Comparison of ENCODE assay signal across 8 mouse cellular contexts in the genomic region with DNA sequence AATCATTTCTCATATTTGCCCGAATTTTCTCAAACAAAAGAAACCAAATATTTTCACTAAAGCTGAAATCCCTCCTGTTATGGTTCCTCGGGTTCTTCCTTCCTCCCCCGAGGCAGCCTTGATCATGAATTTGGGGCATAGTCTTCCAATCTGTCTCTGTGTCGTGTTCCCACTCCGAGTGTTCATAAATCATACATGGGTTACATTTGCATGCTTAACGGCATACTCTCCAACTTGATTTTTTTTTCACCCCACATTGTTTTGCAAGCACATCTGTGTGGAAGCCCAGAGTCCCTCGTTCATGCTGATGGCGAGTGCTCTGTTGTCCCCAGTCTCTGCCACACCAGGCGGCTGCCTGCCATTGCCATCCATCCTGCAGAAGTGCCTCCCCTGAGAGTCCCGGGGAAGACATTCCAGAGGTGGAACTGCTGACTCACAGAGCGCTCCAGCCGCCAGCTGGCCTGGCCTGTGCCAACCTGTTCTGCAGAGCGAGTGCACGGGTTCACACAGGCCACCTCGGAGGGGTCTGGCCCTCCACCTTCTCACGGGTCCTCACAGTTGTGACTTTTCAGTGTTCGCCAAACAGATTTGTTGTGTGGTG.
DNase-seq lines count a peak whose midpoint lies in the region; ATAC-seq lines count a peak whose summit lies in the region.

No protein-coding gene starts in this region.

- 37% methylated on average over 17 of the region's 17 CpGs for WGBS in forebrain, embryonic 16.5 days
- WGBS in stomach, embryonic 16.5 days = 24% methylated on average over 17 of the region's 17 CpGs

- H3K4me2 ChIP-seq in forebrain, embryonic 16.5 days (ENCODE audit: low read length) = no peak overlapping the region
- H3K4me2 ChIP-seq in stomach, embryonic 16.5 days (ENCODE audit: low read depth, low read length) = peak overlapping the region; percentile 4; the same call in 1 of the 2 replicates

- DNase-seq in ovary, postnatal 36 days (ENCODE audit: low spot score) = peak; percentile 31
- no peak for DNase-seq in ovary, adult 18-20 months (ENCODE audit: low spot score)
- peak; percentile 53 for DNase-seq in kidney, adult 18-20 months
- DNase-seq in lung, postnatal 14 days = peak; percentile 19
- DNase-seq in cerebellum, postnatal 14 days = no peak

- H3K4me3 ChIP-seq in forebrain, embryonic 16.5 days (replicated peaks; ENCODE audit: low read length) = no peak overlapping the region
- H3K4me3 ChIP-seq in stomach, embryonic 16.5 days (replicated peaks; ENCODE audit: low read length) = no peak overlapping the region

- H3K27ac ChIP-seq in forebrain, embryonic 16.5 days (ENCODE audit: low read length) = no peak overlapping the region
- H3K27ac ChIP-seq in stomach, embryonic 16.5 days (ENCODE audit: low read length) = no peak overlapping the region

- H3K27me3 ChIP-seq in forebrain, embryonic 16.5 days (replicated peaks; ENCODE audit: control insufficient read depth, insufficient read depth, low read length) = no peaks in the 10 kb centered on the region
- no peaks in the 10 kb centered on the region for H3K27me3 ChIP-seq in stomach, embryonic 16.5 days (ENCODE audit: control insufficient read depth, insufficient read depth, low read length)

- no peak overlapping the region for H3K9ac ChIP-seq in forebrain, embryonic 16.5 days (replicated peaks; ENCODE audit: low read depth, low read length)
- H3K9ac ChIP-seq in stomach, embryonic 16.5 days (ENCODE audit: low read length) = no peak overlapping the region

- peak; percentile 62 for ATAC-seq in forebrain, embryonic 16.5 days
- ATAC-seq in stomach, embryonic 16.5 days (ENCODE audit: insufficient read depth, low FRiP score) = 0 out of 2 replicates have a peak, but pooled peaks have one; percentile 60
- ATAC-seq in cerebellum, adult (ENCODE audit: insufficient number of reproducible peaks, low FRiP score, low TSS enrichment) = no peak

- H3K4me1 ChIP-seq in forebrain, embryonic 16.5 days (replicated peaks; ENCODE audit: control insufficient read depth, insufficient read depth, low read length) = peaks cover 9% of the 10 kb centered on the region
- no peaks in the 10 kb centered on the region for H3K4me1 ChIP-seq in stomach, embryonic 16.5 days (ENCODE audit: control insufficient read depth, insufficient read depth, low read length)

- no peaks in the 10 kb centered on the region for H3K9me3 ChIP-seq in forebrain, embryonic 16.5 days (ENCODE audit: control insufficient read depth, low read length)
- no peaks in the 10 kb centered on the region for H3K9me3 ChIP-seq in stomach, embryonic 16.5 days (replicated peaks; ENCODE audit: control insufficient read depth, low read length)

- no peaks in the 10 kb centered on the region for H3K36me3 ChIP-seq in forebrain, embryonic 16.5 days (ENCODE audit: control insufficient read depth, insufficient read depth)
- H3K36me3 ChIP-seq in stomach, embryonic 16.5 days (ENCODE audit: control insufficient read depth, insufficient read depth, low read length) = no peaks in the 10 kb centered on the region

Comparison
In these comparisons a context has a peak if more than half of its experiments do, and no peak if none do; other contexts are left out.
1. DNase-seq: peak in ovary, postnatal 36 days (single experiment), kidney, adult 18-20 months (single experiment) and lung, postnatal 14 days (single experiment); none in ovary, adult 18-20 months (single experiment) and cerebellum, postnatal 14 days (0 of 2).